Mouse (Mus musculus) small intestine, adult 2 months (tissue): ENCODE measurements at regions not wholly inside any gene's neighbourhood (a gene's known extent, or its start where the extent isn't known, plus 50 kb on each side); places are given as distances from the start of the nearest gene placed in this dataset.

Experiments
- CTCF ChIP-seq: fragments of 200-500 bp; IDR thresholded peaks from 2 replicates; pipeline ENCODE4 v1.5.1; 2012; ENCODE audit warnings: low read depth, mild to moderate bottlenecking, control low read depth, inconsistent platforms, low read length, moderate library complexity, mixed read lengths; ENCODE audit not compliant: insufficient replicate concordance, insufficient read length; ENCODE audit errors: extremely low read depth
- POLR2A ChIP-seq: fragments of 200-500 bp; IDR thresholded peaks from 2 replicates; pipeline ENCODE4 v1.6.1; 2012; ENCODE audit warnings: low read depth, mild to moderate bottlenecking, control low read depth, inconsistent platforms, low read length, moderate library complexity

- TF ChIP-seq POLR2A: no peak
- no peak for TF ChIP-seq CTCF
These were observed 136.8 kb upstream of the Zfp703 start for GRCm38 (mm10) chr8:26840286-26840685.
